Mouse (Mus musculus): Measurements from ENCODE around the gene Tnrc18. TPM values are rescaled to one million over a fixed set of nuclear protein-coding genes. Genes with fewer than 3 reads are reported as not detected.
A peak's percentile ranks its signal among the peaks of the same experiment; 100 is the strongest.

The Tnrc18 gene
- polyA plus RNA-seq, 1 experiment from 2014 or later, result 16.3 TPM

DNA sequence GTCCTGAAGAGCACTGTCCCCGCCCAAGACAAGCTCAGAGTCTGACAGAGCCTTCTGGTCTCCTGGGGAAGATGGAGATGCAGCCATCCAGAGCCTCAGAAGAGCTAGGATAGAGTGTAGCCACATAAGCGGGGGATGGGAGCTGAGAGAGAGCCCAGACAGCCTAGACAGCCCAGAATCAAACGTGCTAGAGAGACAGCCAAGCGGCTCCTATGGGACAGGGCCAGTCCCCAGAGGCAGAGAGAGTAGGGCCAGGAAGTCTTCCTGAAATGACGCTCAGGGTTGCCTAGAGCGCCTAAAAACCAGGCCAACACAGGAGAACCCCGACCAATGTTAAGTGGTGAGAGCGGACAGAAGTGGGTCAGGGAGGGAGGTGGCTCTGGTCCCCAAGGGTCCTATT, 39.3 kb downstream of the Tnrc18 start:
- Histone ChIP-seq H3K4me3 (replicated peaks; ENCODE audit: low read depth, low read length) (no peak overlapping the region), H3K4me2 (ENCODE audit: low read length) (no peak overlapping the region), H3K36me3 (ENCODE audit: insufficient read depth, low read length) (peaks cover 25% of the 10 kb centered on the region), H3K27ac (no peak overlapping the region), H3K4me1 (replicated peaks; ENCODE audit: insufficient read depth, low read length) (peaks cover 4% of the 10 kb centered on the region; the same call in 1 of the 2 replicates), H3K9me3 (replicated peaks; ENCODE audit: low read length) (no peaks in the 10 kb centered on the region), H3K9ac (ENCODE audit: low read depth, low read length) (0 out of 2 replicates have a peak overlapping the region, but pooled peaks have one; percentile 13), H3K27me3 (ENCODE audit: insufficient read depth, low read length) (no peaks in the 10 kb centered on the region)
- WGBS, result 70% methylated on average over 8 of the region's 8 CpGs
- DNase-seq (ENCODE audit: low spot score), result no peak
- no peak for TF ChIP-seq CTCF (IDR thresholded peaks at IDR 0.05; ENCODE audit: low read depth)
- ATAC-seq (replicated peaks; ENCODE audit: low FRiP score, low read depth), result no peak

DNA sequence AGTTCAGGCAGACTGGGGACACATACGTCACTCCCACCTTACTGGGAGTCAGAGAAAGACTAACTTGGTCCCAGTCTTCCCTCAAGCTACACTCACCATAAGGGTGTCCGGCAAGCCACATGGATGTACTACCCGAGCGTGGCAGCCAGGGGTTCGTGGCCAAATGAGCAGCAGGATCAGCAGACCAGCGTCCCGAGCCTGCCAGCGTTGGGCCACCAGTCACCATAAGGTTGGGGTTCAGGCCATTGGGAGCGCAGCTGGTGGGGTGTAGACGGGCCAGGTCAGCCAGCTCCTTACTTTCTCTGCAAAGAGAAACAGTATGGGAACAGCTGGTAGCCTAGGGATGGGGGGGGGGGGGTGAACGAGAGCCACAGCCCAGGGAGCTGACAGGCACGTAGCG, 41.4 kb downstream of the Tnrc18 start:
- H3K9ac ChIP-seq (ENCODE audit: low read depth, low read length), result no peak overlapping the region
- WGBS, result 83% methylated on average over 13 of the region's 13 CpGs
- DNase-seq (ENCODE audit: low spot score) (no peak), ATAC-seq (replicated peaks; ENCODE audit: low FRiP score, low read depth) (no peak)
- no peak overlapping the region for H3K4me2 ChIP-seq (ENCODE audit: low read length)
- H3K9me3 ChIP-seq (replicated peaks; ENCODE audit: low read length), result no peaks in the 10 kb centered on the region
- no peaks in the 10 kb centered on the region; the same call in 1 of the 2 replicates for H3K4me1 ChIP-seq (replicated peaks; ENCODE audit: insufficient read depth, low read length)
- no peak overlapping the region for H3K27ac ChIP-seq
- H3K27me3 ChIP-seq (ENCODE audit: insufficient read depth, low read length), result no peaks in the 10 kb centered on the region
- H3K36me3 ChIP-seq (ENCODE audit: insufficient read depth, low read length), result peaks cover 44% of the 10 kb centered on the region
- H3K4me3 ChIP-seq (replicated peaks; ENCODE audit: low read depth, low read length), result no peak overlapping the region
- no peak; the same call in 1 of the 2 replicates for TF ChIP-seq CTCF (IDR thresholded peaks at IDR 0.05; ENCODE audit: low read depth)

- Histone ChIP-seq H3K36me3 (ENCODE audit: insufficient read depth, low read length) (peaks cover 46% of the 10 kb centered on the region), H3K4me3 (replicated peaks; ENCODE audit: low read depth, low read length) (no peak overlapping the region), H3K4me2 (ENCODE audit: low read length) (no peak overlapping the region), H3K27ac (no peak overlapping the region), H3K9me3 (replicated peaks; ENCODE audit: low read length) (no peaks in the 10 kb centered on the region), H3K4me1 (replicated peaks; ENCODE audit: insufficient read depth, low read length) (no peaks in the 10 kb centered on the region), H3K9ac (ENCODE audit: low read depth, low read length) (no peak overlapping the region), H3K27me3 (ENCODE audit: insufficient read depth, low read length) (no peaks in the 10 kb centered on the region)
- TF ChIP-seq CTCF (IDR thresholded peaks at IDR 0.05; ENCODE audit: low read depth), result no peak
- 80% methylated on average over 5 of the region's 5 CpGs for WGBS
- DNase-seq (ENCODE audit: low spot score) (no peak), ATAC-seq (replicated peaks; ENCODE audit: low FRiP score, low read depth) (no peak)
These were observed 42.7 kb downstream of the Tnrc18 start for GRCm38 (mm10) chr5:142774771-142775170.

GRCm38 (mm10) chr5:142771964-142772363, 45.5 kb downstream of the Tnrc18 start:
- no peak for DNase-seq (ENCODE audit: low spot score)
- H3K27me3 ChIP-seq (ENCODE audit: insufficient read depth, low read length), result no peaks in the 10 kb centered on the region
- no peak overlapping the region for H3K9ac ChIP-seq (ENCODE audit: low read depth, low read length)
- no peak overlapping the region for H3K4me2 ChIP-seq (ENCODE audit: low read length)
- TF ChIP-seq CTCF (IDR thresholded peaks at IDR 0.05; ENCODE audit: low read depth), result no peak
- no peak for ATAC-seq (replicated peaks; ENCODE audit: low FRiP score, low read depth)
- H3K4me3 ChIP-seq (replicated peaks; ENCODE audit: low read depth, low read length), result no peak overlapping the region
- H3K4me1 ChIP-seq (replicated peaks; ENCODE audit: insufficient read depth, low read length), result no peaks in the 10 kb centered on the region
- 90% methylated on average over 15 of the region's 15 CpGs for WGBS
- H3K9me3 ChIP-seq (replicated peaks; ENCODE audit: low read length), result no peaks in the 10 kb centered on the region
- peaks cover 48% of the 10 kb centered on the region for H3K36me3 ChIP-seq (ENCODE audit: insufficient read depth, low read length)
- H3K27ac ChIP-seq, result no peak overlapping the region

- no peaks in the 10 kb centered on the region for H3K4me1 ChIP-seq (replicated peaks; ENCODE audit: insufficient read depth, low read length)
- H3K9me3 ChIP-seq (replicated peaks; ENCODE audit: low read length), result no peaks in the 10 kb centered on the region
- TF ChIP-seq CTCF (IDR thresholded peaks at IDR 0.05; ENCODE audit: low read depth), result no peak
- H3K9ac ChIP-seq (ENCODE audit: low read depth, low read length), result no peak overlapping the region
- no peak overlapping the region for H3K4me3 ChIP-seq (replicated peaks; ENCODE audit: low read depth, low read length)
- 84% methylated on average over 4 of the region's 4 CpGs for WGBS
- no peak overlapping the region for H3K4me2 ChIP-seq (ENCODE audit: low read length)
- no peak overlapping the region for H3K27ac ChIP-seq
- no peak for DNase-seq (ENCODE audit: low spot score)
- peaks cover 56% of the 10 kb centered on the region for H3K36me3 ChIP-seq (ENCODE audit: insufficient read depth, low read length)
- H3K27me3 ChIP-seq (ENCODE audit: insufficient read depth, low read length), result no peaks in the 10 kb centered on the region
- no peak for ATAC-seq (replicated peaks; ENCODE audit: low FRiP score, low read depth)
These were observed 46.4 kb downstream of the Tnrc18 start for GRCm38 (mm10) chr5:142771034-142771433.

- Histone ChIP-seq H3K36me3 (ENCODE audit: insufficient read depth, low read length) (peaks cover 63% of the 10 kb centered on the region), H3K9me3 (replicated peaks; ENCODE audit: low read length) (no peaks in the 10 kb centered on the region), H3K27ac (0 out of 2 replicates have a peak overlapping the region, but pooled peaks have one; percentile 36), H3K9ac (ENCODE audit: low read depth, low read length) (no peak overlapping the region), H3K4me3 (replicated peaks; ENCODE audit: low read depth, low read length) (no peak overlapping the region), H3K27me3 (ENCODE audit: insufficient read depth, low read length) (no peaks in the 10 kb centered on the region), H3K4me1 (replicated peaks; ENCODE audit: insufficient read depth, low read length) (no peaks in the 10 kb centered on the region), H3K4me2 (ENCODE audit: low read length) (no peak overlapping the region)
- TF ChIP-seq CTCF (IDR thresholded peaks at IDR 0.05; ENCODE audit: low read depth), result no peak
- WGBS, result 64% methylated on average over 5 of the region's 5 CpGs
- DNase-seq (ENCODE audit: low spot score), result peak; percentile 40
- no peak for ATAC-seq (replicated peaks; ENCODE audit: low FRiP score, low read depth)
These were observed 47.8 kb downstream of the Tnrc18 start for GRCm38 (mm10) chr5:142769641-142770040.
